Mouse (Mus musculus) layer of hippocampus, postnatal 10 days (tissue): ENCODE measurements around the gene Gm44502. TPM values are rescaled to one million over a fixed set of nuclear protein-coding genes. Genes with fewer than 3 reads are reported as not detected.
A peak's percentile ranks its signal among the peaks of the same experiment; 100 is the strongest.

Source experiments
- DNase-seq, 2 experiments: peaks; one replicate each; pipeline ENCODE4 v3.0.0; 2021; ENCODE audit warnings: low spot score in 2 of 2
- total RNA-seq, 2 experiments: library from RNA; stranded (reverse); gene quantifications; 2 replicates each; pipeline ENCODE4 v1.2.3; 2021

Gm44502 gene
- total RNA-seq, 2 experiments from 2014 or later: not detected

DNA sequence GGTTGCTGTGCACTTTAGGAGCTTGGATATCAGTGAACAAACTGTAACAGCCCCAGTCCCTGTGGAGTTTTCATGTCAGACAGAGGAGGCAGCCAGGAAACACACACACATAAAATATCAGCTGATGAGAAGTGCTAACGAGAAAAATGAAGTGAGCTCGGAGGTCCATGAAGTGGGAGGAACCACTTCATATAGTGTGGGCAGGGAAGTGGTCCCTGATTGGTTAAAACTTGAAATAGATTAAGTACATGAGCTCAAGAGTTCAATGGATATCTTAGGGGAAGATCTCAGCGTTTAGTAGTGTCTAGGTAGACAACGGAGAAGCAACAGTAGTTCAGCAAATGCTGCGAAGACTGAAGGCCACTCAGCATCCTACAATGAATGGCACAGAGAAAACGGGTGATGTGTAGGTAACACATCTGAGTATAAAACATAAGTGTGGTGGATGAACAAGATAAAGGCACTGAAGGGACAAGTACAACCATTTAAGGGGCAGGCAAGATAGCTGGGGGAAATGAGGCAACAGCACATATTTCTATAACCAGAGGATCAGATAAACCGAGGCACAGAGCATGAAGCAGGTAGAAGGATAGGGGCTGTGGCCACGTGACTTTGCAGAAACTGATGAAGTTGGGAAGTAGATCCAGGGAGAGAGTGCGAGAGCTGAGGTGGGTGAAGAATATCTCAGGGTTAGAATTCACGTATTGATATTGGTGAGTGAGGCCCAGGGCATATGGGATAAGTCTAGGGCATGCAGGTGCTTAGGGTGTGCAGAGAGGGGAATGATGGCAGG, 24.5 kb downstream of the Gm44502 start:
- DNase-seq: no peak

DNA sequence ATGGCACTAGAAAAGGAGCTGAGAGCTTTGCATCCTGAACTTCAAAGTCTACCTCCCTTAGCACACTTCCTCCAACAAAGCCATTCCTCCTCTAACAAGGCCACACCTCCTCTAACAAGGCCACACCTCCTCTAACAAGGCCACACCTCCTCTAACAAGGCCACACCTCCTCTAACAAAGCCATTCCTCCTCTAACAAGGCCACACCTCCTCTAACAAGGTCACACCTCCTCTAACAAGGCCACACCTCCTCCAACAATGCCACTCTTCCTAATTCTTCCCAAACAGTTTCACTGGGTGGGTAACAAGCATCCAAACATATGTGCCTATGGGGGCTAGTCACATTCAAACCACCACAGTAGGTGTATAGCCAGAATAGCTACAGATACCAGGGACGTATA, 27.0 kb downstream of the Gm44502 start:
- DNase-seq: no peak

DNA sequence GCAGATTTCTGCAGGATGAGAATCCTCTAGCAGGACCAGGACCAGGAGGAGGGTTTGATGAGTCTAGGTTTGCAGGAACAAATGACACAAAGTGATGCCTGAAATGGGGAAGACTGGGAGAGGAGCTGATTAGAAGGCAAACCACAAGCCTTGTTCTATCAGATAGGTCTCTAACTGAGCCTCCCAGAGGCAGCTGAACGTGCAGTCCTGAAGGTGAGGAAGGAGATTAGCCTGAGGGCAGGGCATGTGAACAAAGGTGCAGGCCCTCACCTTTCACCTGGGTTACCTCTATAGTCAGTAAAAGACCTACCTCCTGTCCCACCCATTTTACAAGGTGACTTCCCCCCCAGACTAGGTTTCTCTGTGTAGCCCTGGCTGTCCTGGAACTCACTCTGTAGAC, 29.8 kb downstream of the Gm44502 start:
- no peak for DNase-seq

DNA sequence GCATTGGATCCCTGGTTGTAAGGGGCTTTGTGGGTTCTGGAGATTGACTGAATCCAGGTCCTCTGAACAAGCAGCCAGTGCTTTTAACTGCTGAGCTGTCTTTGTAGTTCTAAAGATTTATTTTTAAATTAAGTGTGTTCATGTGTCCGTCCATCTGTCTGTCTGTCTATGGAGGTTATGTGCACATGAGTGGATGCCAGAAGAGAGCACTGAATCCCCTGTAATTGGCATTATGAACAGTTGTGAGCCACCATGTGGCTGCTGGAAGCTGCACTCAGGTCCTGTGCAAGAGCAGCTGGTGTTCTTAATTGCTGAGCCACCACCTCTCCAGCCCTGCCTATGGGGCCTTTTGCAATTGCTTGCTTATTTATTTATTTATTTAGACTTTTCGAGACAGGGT, 31.4 kb downstream of the Gm44502 start:
- DNase-seq: no peak

DNA sequence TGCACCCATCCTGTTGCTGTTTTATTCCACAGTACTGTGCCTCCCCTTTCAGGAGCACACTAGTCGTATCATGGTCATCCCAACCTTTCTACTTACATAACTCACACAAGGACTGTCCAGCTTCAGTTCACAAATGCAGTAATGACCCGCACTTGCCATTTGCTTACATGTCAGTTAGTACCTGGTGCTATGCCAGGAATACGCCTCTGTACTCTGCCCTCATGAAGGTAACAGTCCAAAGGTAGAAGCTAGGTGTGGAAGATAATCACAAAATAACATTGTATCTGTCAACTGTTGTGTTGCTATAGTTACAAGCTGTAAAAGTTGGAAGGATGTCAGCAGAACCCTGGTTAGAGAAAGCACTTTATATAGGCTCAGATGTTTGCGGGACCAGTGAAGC, 32.6 kb downstream of the Gm44502 start:
- DNase-seq: no peak

DNA sequence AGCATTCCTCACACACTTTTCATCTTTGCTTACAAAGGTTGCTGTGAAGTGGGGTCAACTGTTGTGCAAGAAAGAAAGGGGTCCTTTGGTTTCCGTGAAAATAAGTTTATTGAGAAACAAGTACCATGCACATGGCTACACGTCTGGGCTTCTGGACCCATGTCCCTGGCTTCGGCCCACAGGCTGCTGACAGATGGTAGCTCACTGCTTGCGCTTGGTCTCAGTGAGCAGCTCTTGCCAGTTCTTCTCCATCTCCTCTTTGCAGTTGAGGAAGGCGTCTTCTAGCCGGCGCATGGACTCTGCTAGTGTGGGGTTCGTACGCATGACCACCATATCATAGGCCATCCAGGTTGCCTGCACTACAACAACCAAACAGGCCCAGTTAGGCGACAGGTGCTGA, 39.4 kb downstream of the Gm44502 start:
- no peak for DNase-seq

DNA sequence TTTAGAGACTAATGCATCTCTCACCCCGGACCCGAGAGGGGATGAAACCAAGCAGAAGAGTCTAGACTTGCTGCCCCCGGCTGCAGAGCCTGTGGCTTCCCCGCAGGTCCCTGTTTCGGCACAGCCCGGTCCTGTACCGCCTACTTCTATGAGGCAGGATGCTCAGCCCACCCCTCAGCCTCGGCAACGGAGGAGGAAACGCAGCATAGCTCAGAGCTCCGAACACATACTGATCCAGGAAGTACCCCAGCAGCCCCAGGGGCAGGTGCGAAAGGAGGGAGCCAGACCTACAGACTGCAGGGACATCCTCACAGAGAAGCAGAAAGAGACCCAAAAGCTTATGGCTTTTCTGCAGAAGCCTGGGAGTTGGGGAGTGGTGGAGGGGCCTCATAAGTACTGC, 42.4 kb downstream of the Gm44502 start:
- no peak for DNase-seq

DNA sequence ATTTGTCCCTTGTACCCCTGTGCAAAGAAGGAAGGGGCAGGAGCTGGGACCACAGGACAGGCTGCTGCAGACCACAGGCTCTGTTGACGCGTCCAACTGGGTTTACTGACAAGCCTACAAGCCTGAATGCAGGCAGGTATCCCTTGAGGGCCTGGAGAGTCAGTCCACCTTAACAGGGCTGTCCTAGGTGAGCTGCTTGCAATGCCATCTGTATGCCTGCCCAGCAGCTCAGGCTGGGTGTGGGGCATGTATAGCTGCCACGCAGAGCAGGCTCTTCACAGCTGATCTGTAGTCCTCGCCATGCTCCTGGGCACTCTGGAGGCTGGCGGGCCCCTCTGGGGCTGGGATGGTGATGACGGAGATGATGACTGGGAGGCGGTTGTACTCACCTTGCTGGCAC, 44.9 kb downstream of the Gm44502 start, which contains the start of gene Klhdc7b:
Klhdc7b (plus strand) TSS at position 301 of the 400 bp plus-strand sequence.
- no peak for DNase-seq

DNA sequence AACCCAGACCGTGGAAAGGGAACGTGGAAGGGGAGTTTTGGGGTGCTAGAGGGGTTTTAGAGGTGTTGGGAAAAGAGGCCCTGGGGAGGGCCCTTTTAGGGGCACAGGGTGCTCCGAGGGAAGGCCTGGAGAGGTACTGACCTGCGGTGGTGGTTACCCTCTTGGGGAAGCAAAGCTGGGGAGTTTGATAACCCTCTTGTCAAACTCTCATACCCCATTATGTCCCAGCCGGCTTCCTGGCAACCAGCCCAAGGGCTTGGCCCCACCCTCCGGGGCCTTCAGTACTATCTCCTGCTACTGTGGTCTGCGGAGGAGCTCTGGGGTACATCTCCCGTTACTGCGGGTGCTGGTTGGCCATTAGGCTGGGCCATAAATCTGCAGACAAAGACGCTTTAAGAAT, 50.1 kb downstream of the Gm44502 start:
- no peak for DNase-seq

DNA sequence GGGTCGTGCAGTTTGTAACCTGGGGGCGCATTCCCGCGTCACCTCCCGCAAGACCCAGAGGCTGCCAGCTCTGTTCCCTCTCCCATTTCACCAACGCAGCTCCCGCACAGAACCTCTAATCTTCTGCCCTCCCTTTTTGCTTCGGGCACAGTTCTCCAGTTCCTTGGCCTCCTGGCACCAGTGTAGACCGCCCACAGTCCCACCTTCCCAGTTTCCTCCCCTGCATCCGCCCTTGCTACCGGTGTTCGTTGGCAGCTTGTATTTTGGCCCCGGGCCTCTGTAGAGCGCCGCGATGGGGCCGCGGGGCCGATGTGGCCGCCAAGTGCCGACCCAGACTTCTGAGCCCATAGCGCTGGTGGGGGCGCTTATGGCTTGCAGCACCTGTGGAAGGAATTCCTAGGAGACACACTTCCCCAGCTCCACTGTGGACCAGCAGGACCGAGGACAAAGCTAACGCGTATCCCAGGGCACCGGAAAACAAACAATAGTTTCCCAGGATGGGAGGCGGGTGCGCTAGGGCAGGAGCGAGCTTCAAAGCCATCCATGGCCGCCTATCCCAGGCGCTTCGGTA, 50.6 kb downstream of the Gm44502 start, which contains the start of gene Odf3b:
Odf3b (minus strand) TSS at position 452 of the 571 bp plus-strand sequence.
- peak in 1 of 2 experiments; percentile 18 for DNase-seq

DNA sequence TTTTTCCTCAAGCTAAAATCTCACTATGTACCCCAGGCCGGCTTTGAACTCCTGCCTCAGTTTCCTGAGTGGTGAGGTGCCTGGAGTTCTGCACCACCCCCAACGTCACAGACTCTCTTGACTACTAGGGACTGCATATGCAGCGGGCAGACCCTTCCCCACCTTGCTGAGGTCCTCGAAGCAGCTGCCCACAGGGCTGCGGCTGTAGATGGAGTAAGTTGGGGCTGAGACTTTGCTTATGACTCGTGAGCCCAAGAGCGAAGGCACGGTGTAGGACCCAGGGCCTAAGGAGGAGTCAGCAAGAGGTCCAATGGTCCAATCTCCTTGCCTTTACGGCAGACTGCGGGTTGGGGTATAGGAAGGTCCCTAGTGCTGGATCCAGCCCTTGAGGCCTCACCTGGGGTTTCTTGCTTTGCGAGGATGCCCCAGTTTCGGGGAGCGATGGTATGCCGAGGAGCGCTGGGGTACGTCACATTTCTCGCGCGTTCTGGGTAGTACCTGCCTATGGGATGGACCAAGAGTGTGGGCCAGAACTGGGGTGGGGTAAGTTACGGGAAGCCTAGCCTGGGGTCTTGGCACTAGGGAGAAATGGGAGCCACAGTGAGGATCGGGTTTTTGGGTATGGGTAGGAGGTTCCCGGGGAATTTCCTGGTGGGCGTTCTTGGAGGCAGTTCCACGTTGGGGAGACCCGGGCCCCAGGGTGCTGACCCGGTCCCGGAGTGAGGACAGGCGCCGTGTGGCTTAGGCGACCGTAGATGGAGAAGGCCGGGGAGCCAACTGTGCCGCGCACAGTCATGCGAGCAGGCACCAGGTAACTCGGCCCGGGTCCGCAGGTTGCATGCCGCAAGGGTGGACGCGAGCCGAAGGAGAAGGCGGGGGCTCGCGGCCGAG, 51.3 kb downstream of the Gm44502 start:
- DNase-seq: peak in 1 of 2 experiments; percentile 14

DNA sequence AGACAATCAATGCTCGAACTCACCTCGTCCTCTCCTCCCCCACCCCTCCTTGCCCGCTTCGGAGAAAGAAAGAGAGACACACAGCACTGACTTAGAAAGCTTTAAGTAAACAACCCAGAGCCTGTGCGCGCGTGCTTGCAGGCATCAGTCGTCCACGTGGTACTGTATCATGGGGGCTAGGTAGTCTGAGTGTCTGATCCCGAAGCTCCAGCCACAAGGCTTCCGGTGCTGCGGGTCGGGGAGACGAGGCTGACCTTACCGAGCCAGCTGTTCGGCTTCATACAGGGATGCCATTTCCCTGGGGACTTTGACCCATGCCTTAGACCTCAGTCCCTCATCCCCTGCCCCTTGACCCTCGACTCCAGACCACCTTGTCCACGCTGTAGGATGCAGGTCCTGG, 52.1 kb downstream of the Gm44502 start:
- DNase-seq: no peak

DNA sequence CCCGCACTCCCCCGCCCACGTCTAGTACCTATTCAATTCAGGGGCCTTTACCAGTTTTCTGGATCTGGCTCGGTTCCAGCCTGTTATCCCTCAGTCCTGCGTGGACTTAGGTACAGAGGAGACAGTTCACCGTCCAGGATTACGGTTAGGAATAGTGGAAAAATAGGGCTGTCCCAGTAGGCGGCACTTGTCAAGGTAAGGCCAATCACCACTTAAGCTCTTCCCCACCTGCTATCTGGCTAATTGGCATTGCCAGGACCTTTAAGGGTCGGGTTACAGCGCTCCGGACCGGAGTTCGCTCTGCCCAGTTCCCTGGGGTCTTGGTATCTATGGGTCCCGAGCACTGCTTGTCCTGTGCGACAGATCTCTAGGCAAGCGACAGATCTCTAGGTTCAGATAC, 52.5 kb downstream of the Gm44502 start, which contains the start of gene Tymp:
Tymp (minus strand) TSS at position 83 of the 400 bp plus-strand sequence.
- no peak for DNase-seq

DNA sequence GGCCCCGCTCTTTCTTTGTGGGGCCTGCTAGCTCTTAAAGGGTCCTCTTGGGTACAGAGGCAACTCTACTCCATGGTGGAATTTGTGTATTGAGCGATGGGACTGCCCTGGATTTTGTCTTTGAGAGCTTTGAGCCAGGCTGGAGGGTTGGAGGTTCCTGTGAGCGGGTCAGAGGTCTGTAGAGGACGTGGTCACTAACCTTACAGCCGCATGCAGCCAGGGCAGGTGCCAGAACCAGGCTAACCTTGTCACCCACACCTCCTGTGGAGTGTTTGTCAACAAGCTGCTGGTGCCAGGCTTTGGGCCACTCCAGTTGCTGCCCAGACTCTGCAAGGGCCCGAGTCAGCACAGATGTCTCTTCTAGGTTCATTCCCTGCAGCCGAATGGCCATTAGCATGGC, 53.5 kb downstream of the Gm44502 start:
- DNase-seq: no peak

DNA sequence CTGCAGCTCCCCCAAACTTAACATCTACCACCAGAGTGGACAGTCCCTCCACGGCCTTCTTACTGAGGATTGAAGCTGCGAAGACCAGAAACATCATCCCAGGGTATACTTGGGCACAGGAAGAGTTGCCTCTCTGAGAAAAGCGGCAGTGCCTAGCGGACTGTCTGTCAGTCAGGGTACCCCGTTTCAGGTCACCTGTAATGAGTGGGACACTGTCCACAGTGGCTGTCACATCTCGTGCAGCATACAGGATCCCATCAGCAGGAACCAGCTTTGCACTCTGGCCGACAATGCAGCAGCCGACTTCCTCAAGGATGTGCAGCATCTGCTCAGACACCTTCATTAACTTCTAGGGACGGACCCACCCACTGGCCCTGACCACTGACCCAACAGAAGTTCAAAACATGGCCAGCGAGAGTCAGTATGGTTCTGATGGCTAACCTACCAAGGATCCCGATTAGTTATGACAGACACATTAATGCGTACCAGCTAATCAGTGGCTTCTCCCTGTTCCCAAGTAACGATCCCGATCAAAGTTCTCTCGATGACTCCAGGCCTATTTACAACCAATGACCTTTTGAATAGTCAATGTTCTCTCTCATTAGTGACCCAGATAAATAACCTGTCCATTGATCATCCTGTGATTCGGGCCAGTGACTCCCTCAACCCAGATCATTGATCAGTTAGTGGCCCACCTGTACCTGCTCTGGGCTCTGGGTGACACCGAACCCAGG, 54.5 kb downstream of the Gm44502 start:
- DNase-seq: no peak

DNA sequence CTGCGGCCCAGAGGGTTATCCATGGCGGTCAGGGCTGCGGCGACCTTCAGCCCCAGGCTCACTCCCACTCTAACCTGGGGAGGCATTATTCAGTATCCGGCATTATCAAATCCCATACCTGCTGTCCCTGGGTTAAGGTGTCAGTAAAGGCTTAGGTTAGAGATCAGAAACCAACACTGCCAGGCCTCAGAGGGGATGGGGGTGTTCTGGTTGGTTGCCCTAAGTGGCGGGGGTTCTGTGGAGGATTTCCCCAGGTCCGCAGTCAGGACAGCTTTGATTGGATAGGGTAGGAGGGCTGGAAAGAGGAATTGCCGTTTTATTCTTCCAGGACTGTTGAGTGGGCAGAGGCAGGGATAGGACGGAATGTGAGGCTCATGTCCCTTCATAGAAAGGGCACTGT, 55.2 kb downstream of the Gm44502 start:
- DNase-seq: no peak

DNA sequence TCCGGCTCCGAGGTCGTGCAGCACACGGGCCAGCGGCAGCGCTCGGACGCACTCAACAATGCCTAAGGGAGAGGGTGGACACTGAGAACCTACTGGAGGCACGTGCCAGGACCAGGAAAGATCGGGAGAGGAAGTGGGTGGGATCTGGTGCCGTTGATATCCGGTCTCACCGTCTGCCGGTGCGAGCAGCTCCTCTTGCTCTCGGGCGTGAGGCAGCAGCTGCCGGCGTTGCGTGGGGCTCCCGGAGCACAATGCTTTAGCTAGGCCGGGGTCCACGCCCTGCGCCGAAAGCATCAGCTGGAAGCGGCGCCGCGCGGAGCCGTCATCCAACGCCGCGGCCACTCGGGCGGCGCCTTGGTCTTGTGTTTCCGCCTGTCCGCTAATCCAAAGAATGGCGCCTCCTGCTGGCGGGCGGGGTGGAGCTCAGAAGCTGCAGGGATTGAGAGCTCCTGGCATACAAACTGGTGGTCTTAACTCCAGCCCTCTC, 55.7 kb downstream of the Gm44502 start, which contains the start of gene Sco2:
Sco2 (minus strand) TSS at position 85 of the 487 bp plus-strand sequence.
- DNase-seq: peak; percentile 97 to 98

DNA sequence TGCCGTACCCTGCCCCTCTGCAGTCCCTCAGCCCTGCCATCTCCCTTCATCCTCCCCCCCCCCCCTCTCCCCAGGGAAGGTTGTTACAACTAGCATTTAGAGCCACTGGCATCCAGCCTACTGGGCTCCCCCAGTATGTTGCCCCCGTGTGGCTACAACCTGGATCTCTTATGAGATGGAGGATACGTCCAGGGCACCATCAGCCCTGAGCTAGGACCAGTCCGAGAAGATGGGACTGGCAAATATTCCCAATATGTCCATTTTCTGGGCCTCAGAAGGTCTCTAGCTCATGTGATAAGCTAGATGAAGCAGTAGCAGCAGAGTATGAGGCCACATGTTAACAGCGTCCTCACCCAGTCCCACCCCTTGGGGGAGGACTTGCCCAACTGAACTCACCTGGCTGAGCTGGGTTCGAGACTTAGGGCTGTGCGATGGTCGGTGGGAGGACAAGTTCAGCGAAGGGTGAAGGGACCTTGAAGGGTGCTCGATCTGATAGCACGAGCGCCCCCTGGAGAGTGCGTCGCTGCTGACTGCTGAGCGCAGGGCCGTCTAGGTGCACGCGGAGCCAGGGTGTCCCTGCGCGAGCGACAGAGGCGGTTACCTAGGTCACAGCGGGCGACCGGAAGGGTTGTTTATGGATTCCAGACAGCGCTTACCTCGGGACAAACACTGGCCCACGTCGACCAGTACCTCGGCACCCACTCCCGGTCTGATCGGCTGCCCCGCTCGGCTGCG, 56.3 kb downstream of the Gm44502 start:
- DNase-seq: peak; percentile 88 to 89

DNA sequence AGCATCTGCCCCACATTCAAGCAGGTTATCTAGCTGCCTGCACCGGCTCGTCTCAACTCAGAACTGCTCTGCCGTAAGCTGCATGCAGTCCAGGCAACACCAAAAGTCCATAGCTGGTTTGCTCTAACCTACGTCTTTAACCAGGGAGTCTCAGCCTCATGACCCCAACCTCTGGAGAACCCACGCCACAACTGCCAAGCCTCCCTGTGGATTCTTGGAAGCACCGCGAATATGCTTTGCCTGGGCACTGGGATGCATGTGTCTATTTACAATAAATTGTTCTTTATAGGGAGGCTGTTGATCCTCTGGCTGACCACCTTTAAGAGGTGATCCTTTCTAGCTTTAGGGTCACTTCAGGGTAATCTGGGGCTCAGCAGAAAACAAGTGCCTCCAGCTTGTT, 57.0 kb downstream of the Gm44502 start:
- DNase-seq: peak in 1 of 2 experiments; percentile 17

DNA sequence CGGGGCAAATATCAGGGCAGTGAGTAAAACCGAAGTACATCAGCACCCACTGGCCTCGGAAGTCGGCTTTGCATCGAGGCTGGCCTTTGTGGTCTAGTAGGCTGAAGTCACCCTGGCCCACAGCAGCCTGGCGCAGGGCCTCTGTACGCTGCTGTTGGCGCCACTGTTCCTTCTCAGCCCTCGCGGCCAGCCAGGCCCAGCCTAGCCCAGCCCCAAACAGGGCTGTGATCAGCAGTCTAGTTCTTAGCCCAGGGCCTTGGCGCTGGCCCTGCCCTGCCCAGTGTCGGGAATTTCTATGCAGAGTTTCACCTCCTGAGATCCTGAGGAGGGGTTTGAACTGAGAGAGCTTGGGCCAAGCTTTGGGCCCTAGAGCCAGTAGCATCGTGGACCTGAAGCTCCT, 57.4 kb downstream of the Gm44502 start:
- DNase-seq: peak in 1 of 2 experiments; percentile 14
